Mouse (Mus musculus) liver, adult 2 months (tissue): ENCODE results near the gene St6galnac3. TPM values are rescaled to one million over a fixed set of nuclear protein-coding genes. Genes with fewer than 3 reads are reported as not detected.

ENCODE experiments used
- DNase-seq: peaks from one replicate; pipeline ENCODE4 v3.0.0-alpha.2; 2011; ENCODE audit warnings: low read depth, low spot score; ENCODE audit errors: extremely low read depth
- H3K27ac ChIP-seq: fragments of 200-500 bp; replicated peaks from 2 replicates; pipeline ENCODE4 v1.5.1; 2012; ENCODE audit warnings: low read depth, mild to moderate bottlenecking, control low read depth, inconsistent platforms, low read length; ENCODE audit not compliant: insufficient read depth
- H3K27me3 ChIP-seq: fragments of 200-500 bp; 2 replicates; pipeline ENCODE4 v1.6.1; 2012; ENCODE audit warnings: mild to moderate bottlenecking, moderate library complexity, low read length, inconsistent platforms; ENCODE audit not compliant: control insufficient read depth, insufficient read depth
- H3K36me3 ChIP-seq: fragments of 200-500 bp; 2 replicates; pipeline ENCODE4 v1.6.1; 2012; ENCODE audit warnings: low read length, inconsistent platforms; ENCODE audit not compliant: control insufficient read depth, insufficient read depth
- H3K4me1 ChIP-seq: fragments of 200-500 bp; 2 replicates; pipeline ENCODE4 v1.6.1; 2011; ENCODE audit warnings: low read length; ENCODE audit not compliant: control insufficient read depth, insufficient read depth
- H3K4me3 ChIP-seq: fragments of 200-500 bp; 2 replicates; pipeline ENCODE4 v1.5.1; 2011; ENCODE audit warnings: low read depth, mild to moderate bottlenecking, control low read depth, low read length, moderate library complexity; ENCODE audit not compliant: insufficient read depth
- H3K79me2 ChIP-seq: fragments of 200-500 bp; 2 replicates; pipeline ENCODE4 v1.6.1; 2012; ENCODE audit warnings: inconsistent platforms, mild to moderate bottlenecking, low read length, moderate library complexity; ENCODE audit not compliant: control insufficient read depth, insufficient read depth
- H3K9ac ChIP-seq: fragments of 200-500 bp; 2 replicates; pipeline ENCODE4 v1.6.1; 2012; ENCODE audit warnings: low read depth, mild to moderate bottlenecking, control low read depth, inconsistent platforms, low read length
- CTCF ChIP-seq: fragments of 200-500 bp; IDR thresholded peaks from 2 replicates; pipeline ENCODE4 v1.5.1; 2011; ENCODE audit warnings: low read depth, low read length, control low read depth
- POLR2A ChIP-seq: fragments of 200-500 bp; IDR thresholded peaks from 2 replicates; pipeline ENCODE4 v1.6.1; 2011; ENCODE audit warnings: low read length, control low read depth; ENCODE audit not compliant: insufficient read depth; ENCODE audit errors: extremely low read depth
- whole genome bisulfite sequencing: fragments of 180-500 bp; shearing (Covaris S2); methylation state at CpG from one replicate; pipeline ENCODE4 v1.1.7; 2018; 5-methylcytosine and 5-hydroxymethylcytosine counted together
- polyA plus RNA-seq: library from polyadenylated mRNA; depleted of rRNA; stranded (reverse); fragments of >200 nt; gene quantifications from 2 replicates; pipeline ENCODE4 v1.2.3, GENCODE M21; 2012
- total RNA-seq: library from RNA; depleted of rRNA; stranded (reverse); fragments of >200 nt; gene quantifications from 2 replicates; pipeline ENCODE4 v1.2.3, GENCODE M21; 2014

St6galnac3 gene
- total and polyA plus RNA-seq, 2 experiments = 0.24 to 0.83 TPM

DNA sequence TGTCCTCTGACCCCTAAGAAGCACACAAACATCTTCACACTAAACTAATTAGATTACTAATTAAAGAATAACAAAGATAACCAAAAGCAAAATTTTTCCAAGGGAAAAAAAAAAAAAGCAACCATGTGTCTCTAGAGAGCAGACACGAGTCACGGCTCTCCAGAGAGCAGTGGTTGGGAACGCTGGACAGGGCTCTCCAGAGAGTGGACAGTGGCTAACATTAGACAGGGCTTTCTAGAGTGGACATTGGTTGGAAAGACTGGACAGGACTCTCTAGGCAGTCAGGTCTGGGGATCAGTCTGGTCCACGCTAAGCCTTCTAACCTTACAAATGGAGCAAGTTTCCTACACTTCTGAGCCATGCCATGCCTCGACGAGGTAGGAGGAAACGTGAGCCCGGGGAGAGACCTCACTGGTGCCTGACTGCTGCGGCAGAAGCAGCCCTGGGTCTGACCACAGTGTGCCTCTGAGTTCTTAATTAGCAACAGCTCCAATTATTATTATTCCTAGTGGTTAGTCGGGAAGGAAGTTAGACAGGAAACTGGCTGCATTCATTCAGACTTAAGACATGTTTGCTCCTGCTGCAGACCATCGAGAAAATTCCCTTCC is 32.7 kb downstream of the St6galnac3 start:
- Histone ChIP-seq H3K4me3 (no peak overlapping the region), H3K4me1 (no peaks in the 10 kb centered on the region), H3K79me2 (no peaks in the 10 kb centered on the region), H3K27ac (no peak overlapping the region), H3K36me3 (no peaks in the 10 kb centered on the region), H3K27me3 (no peaks in the 10 kb centered on the region), H3K9ac (no peak overlapping the region)
- TF ChIP-seq CTCF = no peak
- no peak for TF ChIP-seq POLR2A
- DNase-seq = no peak
- WGBS = 66% methylated on average over 11 of the region's 11 CpGs

DNA sequence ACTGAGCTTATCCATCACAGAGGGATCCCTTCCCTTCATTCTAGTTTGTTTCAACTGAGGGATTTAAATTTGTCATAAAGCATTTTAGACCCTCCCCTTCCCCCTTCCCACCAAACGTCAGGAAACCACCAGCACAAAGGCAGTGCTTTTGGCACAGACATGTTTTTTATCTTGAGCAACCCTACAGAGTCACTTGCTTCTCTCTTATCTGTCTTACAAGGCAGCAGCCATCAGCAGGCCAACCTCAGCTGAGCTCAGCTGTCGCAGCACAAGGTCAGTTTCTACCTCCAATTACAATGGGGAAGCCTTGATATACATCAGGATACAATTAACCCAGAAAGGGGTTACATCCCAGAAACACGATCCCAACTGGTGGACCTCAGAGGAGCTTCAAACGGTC is 33.4 kb downstream of the St6galnac3 start:
- H3K36me3 ChIP-seq = no peaks in the 10 kb centered on the region
- no peak overlapping the region for H3K9ac ChIP-seq
- H3K4me1 ChIP-seq = no peaks in the 10 kb centered on the region

DNA sequence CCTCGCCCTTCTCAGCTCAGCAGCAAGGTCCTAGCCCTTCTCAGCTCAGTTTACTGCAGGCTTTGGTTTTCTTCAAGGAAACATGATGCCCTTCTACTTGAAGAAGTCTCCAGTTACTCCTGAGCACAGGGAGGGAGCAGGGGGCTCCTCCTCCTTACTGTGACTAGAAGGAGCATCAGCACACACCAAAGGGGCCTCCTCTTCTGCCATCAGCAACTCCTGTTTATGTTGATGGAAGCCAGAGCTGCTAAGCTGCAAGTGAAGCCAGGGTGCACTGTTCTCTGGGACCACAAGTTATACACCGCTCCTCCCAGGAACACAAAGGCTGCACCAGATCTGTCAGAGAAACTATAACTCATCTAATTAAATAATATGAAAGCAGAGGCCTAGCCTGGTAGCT is 34.4 kb downstream of the St6galnac3 start:
- no peak overlapping the region for H3K4me3 ChIP-seq
- no peak overlapping the region for H3K9ac ChIP-seq
- no peaks in the 10 kb centered on the region for H3K4me1 ChIP-seq
- TF ChIP-seq POLR2A = no peak
- TF ChIP-seq CTCF = no peak
- no peaks in the 10 kb centered on the region for H3K36me3 ChIP-seq
- no peak overlapping the region for H3K27ac ChIP-seq
- no peaks in the 10 kb centered on the region for H3K79me2 ChIP-seq
- 77% methylated on average over 2 of the region's 2 CpGs for WGBS
- no peaks in the 10 kb centered on the region for H3K27me3 ChIP-seq
- no peak for DNase-seq

More for the DNA sequence above, 33.4 kb downstream of the St6galnac3 start:
- no peaks in the 10 kb centered on the region for H3K27me3 ChIP-seq
- no peak for DNase-seq
- H3K4me3 ChIP-seq = no peak overlapping the region
- 61% methylated on average over 4 of the region's 4 CpGs for WGBS
- no peak overlapping the region for H3K27ac ChIP-seq
- TF ChIP-seq CTCF = no peak
- no peak for TF ChIP-seq POLR2A
- no peaks in the 10 kb centered on the region for H3K79me2 ChIP-seq

DNA sequence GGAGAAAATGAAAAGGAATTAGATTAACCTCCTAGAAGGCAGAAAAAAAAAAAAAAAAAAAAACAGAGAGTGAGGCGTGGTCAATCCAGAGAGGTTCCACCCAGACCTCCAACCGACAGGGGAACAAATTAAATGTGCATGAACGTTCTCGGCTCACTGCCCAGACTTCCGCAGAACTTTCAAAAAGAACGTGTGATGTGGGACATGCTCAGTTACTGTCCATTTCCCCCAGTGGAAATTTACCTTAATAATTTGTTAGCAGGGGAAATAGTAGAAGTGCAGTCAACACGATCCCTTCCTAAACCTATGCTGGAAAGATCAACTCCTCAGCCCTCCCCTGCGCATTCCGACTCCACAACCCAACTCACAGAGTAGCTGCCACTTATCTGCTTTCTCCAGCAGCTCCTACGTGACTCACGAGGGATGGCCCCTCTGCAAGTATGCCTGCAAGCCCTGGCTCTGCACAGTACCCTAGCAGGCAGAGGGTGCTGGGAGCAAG is 35.1 kb downstream of the St6galnac3 start:
- DNase-seq = no peak
- H3K79me2 ChIP-seq = no peaks in the 10 kb centered on the region
- 66% methylated on average over 11 of the region's 11 CpGs for WGBS
- H3K27ac ChIP-seq = no peak overlapping the region
- no peaks in the 10 kb centered on the region for H3K27me3 ChIP-seq
- H3K9ac ChIP-seq = no peak overlapping the region
- H3K4me1 ChIP-seq = no peaks in the 10 kb centered on the region
- TF ChIP-seq POLR2A = no peak
- no peak for TF ChIP-seq CTCF
- H3K4me3 ChIP-seq = no peak overlapping the region
- H3K36me3 ChIP-seq = no peaks in the 10 kb centered on the region

DNA sequence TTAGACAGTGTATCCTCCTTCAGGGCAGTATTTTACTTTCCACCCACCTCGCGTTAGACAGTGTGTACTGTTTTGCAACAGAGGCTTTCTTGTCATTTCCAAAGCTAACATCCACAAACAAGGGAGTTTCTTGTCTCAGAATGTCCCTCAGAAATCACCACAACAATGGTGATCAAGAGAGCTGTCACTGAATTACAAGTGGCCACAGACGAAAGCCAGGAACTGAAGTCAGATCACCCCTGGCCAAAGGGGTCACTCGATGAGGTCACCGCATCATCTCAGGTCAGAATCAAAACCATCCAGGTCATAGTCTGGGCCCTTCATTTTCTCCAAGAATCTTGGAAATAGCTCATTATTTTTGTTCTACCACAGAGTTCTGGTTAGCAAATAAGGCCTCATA is 37.1 kb downstream of the St6galnac3 start:
- 86% methylated on average over 5 of the region's 5 CpGs for WGBS
- TF ChIP-seq POLR2A = no peak
- no peak for TF ChIP-seq CTCF
- H3K36me3 ChIP-seq = no peaks in the 10 kb centered on the region
- H3K79me2 ChIP-seq = no peaks in the 10 kb centered on the region
- no peaks in the 10 kb centered on the region for H3K27me3 ChIP-seq
- no peak overlapping the region for H3K4me3 ChIP-seq
- DNase-seq = no peak
- no peak overlapping the region for H3K27ac ChIP-seq
- no peaks in the 10 kb centered on the region for H3K4me1 ChIP-seq
- no peak overlapping the region for H3K9ac ChIP-seq

DNA sequence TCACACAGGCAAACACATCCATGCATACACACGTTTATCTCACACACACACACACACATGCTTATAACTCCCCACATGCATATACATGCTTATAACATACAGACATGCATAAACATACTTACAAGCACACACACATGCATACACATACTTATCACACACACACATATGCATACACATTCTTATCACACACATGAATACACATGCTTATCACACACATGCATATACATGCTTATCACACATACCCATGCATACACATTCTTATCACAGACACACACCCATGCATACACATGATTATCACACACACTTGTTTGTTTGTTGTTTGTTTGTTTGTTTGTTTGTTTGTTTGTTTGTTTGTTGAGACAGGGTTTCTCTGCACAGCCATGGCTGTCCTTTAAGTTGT is 40.1 kb downstream of the St6galnac3 start:
- no peaks in the 10 kb centered on the region for H3K4me1 ChIP-seq
- no peak overlapping the region for H3K27ac ChIP-seq
- 77% methylated on average over 1 of the region's 1 CpGs for WGBS
- H3K27me3 ChIP-seq = no peaks in the 10 kb centered on the region
- no peak overlapping the region for H3K4me3 ChIP-seq
- no peak overlapping the region for H3K9ac ChIP-seq
- TF ChIP-seq POLR2A (no peak), CTCF (no peak)
- H3K79me2 ChIP-seq = no peaks in the 10 kb centered on the region
- DNase-seq = no peak
- no peaks in the 10 kb centered on the region for H3K36me3 ChIP-seq
